Mouse (Mus musculus) right cerebral cortex, postnatal 4 days (tissue): Measurements from ENCODE around the gene Larp6.

Experiments used
- DNase-seq: peaks from one replicate; pipeline ENCODE4 v3.0.0-alpha.2; 2022

Larp6 gene

DNA sequence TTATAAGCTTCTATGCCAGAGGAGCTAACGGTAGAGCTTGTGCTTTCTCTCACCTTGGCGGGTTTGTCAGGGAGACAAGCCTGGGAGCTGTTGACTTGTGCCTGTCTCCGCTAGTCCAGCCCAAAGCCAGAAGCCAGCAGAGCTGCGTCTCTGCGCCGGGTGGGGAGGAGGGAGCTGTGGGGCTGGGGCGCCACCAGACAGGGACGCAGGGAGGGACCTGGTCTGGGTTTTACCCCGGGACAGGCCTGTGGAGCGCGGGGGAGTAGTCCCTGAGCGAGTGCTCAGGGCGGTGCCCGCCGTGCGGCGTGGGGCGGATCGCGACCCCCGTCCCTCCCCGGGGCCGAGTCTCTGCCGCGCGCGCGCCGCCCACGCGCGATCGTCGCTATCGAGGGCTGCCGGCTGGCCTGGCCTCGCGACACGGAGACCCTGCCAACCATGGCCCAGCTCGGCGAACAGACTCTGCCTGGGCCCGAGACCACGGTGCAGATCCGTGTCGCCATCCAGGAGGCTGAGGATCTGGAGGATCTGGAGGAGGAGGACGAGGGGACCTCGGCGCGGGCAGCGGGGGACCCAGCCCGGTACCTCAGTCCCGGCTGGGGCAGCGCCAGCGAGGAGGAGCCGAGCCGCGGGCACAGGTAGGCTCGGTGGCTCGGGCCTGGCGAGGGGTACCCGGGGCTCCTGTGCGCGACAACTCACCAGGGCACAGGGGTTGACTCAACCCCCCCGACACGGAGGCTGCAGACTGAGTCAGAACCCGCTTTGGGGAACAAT, at the start of gene Larp6:
Gene Larp6 (plus strand): TSS at position 219 of the 771 bp plus-strand sequence.
- DNase-seq, result peak; percentile 59

DNA sequence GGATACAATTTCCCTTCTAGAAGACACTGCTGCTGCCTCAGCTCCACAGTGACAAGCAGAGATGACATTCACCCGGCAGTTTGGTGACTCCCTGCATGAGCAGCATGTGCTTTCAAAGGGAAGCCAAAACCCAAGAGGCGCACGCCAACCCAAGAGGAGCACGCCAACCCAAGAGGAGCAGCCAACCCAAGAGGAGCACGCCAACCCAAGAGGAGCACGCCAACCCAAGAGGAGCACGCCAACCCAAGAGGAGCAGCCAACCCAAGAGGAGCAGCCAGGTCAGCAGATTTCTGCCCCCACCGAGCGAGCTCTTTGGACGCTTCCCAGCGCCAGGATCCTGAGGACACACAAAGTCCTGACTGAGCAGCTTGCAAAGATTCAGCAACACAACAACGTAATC, 48.4 kb upstream of the Larp6 start:
- peak; percentile 15 for DNase-seq

DNA sequence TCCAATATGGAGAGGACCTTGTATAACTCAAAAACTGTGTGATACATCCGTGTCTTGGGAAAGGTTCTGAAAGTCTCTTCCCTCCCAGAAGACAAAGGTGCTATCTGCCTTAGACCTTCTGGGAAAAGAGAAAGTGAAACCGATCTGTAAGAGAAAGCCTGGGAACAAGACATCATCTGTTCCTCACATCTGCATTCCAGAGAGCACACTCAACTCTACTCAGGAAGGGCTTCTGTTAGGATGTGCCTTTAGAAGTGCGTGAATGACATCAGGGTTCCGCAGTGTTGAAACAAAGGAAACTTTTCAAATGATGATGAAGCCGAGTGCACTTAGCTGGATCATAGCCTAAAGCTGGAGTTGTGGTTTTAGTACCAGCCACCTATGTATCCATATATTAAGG, 47.9 kb upstream of the Larp6 start:
- no peak for DNase-seq

DNA sequence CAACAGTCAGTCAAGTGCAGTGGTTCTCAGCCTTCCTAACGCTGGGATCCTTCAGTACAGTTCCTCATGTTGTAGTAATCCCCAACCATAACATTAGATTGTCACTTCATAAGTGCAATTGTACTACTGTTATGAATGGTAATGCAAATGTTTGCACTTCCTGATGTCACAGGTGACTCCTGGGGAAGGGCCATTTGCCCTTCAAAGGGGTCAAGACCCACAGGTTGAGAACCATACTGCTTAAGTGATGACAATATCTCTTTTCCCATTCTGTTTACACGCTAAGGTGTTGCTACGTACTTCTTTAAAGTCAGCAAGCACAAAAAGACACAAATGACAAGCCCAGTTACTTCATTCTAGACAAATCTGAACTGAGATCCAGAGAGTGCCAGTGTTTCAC, 47.3 kb upstream of the Larp6 start:
- no peak for DNase-seq

DNA sequence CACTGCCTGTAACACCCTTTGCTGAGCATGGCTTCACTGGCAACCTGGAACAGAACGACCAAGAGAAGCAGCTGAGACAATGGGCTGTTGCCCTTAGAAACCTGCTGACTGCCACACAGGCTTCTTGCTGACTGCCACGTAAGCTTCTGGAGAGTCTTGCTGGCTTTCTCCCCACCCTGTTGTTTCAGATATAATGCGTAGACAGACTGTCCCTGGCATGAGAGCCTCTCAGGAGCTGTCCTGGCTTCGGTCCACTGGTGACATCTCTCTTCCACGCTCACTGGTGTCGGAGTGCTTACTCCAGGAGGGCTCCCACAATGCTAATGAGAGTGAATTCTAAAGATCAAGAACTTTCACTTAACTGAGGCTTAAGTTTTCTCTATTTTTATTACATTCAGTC, 43.9 kb upstream of the Larp6 start:
- DNase-seq, result no peak

DNA sequence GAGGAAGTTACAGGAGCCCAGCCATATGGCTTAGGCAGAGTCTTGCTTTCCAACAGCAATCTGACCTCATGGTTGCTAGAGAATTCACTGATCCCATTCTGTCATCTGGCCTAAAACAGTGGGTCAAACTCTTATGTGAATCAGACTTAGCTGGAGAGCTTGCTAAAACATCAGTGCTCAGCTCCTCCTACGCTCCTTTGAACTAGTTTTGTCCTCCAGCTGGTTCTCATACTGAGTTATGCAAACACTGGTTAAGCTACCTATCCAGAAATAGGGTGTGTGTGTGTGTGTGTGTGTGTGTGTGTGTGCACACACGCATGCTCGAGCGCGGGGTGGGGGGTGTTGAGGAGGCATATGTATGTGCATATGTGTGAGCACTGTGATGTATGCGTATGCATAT, 40.2 kb upstream of the Larp6 start:
- no peak for DNase-seq

DNA sequence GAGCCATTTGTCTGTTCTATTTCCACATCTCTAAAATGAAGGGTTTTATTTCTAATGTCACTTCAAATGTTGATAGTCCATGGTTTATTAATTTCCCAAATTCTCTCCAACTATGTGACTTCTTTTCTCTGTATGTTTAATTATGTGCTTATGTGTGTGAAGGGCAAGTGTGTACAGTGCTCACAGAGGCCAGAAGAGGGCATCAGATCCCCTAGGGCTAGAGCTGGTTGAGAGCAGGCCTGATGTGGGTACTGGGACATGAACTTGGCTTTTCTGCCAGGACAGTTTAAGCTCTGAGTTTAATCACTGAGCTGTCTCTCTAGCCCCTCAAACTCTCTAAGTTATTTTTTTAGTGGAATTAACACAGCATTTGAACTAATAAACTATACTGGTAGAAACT, 38.0 kb upstream of the Larp6 start:
- no peak for DNase-seq

DNA sequence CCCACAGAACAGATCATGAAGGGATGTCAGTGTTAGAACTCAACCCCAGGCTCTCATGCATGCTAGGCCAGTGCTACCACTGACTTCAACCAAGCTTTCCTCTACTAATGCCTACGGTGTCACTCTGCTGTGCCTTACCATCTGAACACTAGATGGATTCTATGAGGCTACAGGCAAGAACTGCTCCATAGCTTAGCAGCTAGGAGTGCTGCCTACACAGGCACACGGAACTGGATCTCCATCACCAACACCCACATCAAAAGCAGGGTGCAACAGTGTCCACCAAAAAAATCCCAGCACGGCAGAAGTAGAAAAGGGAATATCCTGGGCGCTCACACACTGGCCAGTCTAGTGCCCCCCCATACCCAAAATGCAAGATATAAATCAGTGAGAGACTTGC, 36.4 kb upstream of the Larp6 start:
- DNase-seq, result no peak

DNA sequence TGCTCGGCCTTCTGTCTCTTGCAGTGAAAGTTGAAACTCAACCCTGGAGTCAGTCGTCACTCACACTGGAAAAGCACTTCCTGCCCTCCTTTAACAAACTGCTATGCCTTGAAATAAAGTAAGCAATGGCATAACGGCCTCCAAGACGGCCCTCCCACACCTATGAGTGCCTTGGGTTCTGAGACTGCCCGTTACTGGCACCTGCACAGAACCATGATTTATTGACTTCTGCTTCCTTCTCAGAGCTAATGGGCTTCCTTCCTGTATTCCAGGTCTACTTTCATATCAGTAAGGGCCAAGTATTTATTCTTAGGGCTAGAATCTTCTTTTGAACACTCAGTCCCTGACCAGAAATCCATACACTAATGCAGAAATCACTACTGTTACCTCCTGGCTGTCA, 33.9 kb upstream of the Larp6 start:
- DNase-seq, result no peak

DNA sequence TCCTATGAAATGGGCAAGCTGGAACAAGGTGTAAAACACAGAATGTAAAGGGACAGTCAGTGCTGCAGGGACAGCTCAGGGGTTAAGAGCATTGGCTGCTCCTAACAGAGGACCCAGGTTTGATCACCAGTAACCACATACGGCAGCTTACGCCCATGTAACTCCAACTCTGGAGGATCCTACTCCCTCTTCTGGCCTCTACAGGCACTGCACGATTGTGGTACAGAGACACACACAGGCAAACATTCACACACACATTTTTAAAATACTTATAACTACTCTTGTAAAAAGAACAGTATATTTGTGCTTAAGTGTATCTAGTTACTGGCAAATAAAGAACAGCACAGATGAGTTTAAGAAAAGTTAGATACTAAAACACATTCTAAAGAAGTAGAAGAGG, 31.8 kb upstream of the Larp6 start:
- peak; percentile 37 for DNase-seq

DNA sequence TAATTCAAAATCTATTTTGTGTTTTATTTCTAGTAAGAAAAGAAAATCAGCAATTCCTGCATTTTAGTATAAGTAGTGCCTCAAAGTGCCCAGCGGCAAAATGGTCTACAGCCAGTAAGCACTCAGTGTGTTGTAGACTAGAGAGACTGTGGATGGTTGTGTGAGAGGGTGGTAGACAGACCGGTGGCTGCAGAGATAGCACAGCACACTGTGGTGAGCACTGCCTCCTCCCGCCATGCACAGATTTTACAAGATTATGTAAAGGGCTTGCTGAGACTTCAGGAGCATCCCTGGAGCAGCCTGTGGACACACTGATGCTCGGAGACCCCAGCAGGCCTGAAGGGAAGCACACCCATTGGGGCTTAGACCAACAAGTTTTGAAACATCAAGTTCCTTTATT, 30.0 kb upstream of the Larp6 start:
- no peak for DNase-seq

DNA sequence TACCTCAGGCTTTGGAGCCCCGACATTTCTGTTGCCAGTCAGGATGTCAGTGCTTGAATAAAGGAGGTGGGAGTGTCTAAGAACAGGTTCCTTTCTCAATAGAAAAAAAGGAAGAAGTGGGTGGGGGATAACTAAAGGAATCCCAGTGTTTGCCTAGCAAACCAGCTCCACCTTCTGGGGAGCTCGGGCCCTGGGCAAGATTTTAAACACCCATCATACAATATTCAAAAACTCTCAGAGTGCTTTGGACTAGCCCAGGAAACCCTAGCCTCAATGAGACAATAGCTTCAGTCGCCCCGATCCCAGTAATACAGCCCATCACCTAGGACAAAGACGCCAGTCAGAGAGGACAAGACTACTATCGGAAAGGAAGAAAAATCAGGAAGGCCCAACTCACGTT, 25.4 kb upstream of the Larp6 start:
- no peak for DNase-seq

DNA sequence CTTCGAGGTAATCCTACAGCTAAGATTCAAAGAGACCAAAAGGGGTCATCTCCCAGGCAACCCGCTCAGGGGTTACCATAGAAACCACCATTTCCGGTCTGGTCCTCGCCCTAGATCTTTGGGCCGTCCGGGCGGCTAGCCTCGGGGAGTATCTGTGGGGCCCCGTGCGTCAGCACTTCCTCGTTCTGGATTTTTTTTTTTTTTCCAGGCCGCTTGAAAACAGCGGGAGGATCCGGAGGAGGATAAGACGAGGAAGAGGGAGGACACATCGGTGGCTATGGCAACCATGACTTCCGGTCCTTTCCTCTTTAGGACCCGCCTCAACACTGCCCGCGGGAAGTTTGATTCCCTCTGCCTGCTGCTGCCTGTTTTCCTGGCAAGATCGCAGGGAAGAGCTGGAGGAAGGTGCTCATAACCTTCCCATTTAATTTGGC, 24.9 kb upstream of the Larp6 start, which contains the start of gene Lrrc49:
Gene Lrrc49 (minus strand): TSS at position 268 of the 434 bp plus-strand sequence.
- peak; percentile 87 for DNase-seq

DNA sequence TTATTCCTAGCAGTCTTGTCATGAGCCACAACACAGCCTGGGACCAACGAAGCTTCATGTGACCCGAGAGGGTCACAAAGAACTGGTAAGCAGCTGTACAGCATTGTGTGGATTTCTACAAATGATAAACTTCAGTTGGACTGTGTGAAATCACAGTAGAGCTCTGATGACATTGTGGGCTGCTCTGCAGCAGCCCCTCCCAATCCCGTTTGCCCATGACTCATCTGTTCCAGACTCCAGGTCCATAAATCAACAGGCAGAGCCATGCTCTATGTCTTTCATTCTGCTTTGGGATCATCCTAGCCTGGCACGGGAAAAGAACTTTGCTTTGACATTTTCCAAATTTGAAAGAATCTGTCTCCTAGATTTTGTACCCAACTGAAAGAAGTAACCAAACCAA, 20.2 kb upstream of the Larp6 start:
- no peak for DNase-seq

DNA sequence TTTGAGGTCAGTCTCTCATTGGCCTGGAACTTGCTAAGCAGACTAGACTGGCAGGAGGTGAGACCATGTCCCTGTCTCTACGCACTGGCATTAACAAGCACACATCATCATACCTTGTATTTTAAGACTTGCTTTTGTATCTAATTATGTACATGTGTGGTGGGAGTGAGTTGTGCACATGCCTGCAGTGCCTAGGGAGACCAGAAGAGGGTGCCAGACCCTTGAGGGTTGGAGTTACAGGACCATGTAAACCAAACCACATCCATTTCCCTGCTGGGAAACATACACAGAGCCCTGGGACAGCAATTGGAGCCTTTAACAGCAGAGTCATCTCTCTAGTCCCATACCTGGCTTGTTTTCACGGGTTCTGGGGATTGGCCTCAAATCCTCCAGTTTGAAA, 18.8 kb upstream of the Larp6 start:
- DNase-seq, result peak; percentile 48

DNA sequence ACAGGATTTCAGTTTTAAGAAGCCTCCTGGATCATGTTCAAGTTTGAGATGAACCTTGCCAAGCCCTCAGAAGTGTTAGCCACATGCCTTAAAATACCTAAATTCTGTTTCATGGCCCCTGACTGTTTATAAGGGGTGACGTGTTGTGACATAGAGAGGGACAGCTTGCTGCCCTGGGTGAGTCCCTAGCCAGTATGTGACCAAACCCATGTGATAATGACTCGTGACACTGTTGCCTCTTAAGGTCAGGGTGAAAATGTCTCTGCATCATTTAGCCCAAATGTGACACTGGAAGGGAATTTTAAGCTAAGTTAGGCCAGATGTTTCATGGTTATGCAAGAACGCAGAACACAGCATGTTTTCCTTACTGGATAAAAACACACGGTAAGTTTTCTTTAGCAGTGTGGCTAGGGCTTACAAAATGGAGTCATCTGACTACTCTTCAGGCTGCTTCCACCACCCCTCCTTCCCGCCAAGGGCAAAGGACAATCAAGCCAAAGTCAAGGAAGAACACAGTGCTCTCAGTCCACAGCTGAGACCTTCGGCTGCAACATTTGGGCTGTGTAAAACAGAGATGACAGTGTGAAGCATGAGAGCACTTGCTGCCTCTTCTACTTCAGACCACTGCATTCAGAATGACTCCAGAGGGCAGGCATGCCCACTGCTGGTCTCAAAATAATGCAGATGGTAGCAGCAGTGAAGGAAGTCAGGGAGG, 16.4 kb upstream of the Larp6 start:
- no peak for DNase-seq

DNA sequence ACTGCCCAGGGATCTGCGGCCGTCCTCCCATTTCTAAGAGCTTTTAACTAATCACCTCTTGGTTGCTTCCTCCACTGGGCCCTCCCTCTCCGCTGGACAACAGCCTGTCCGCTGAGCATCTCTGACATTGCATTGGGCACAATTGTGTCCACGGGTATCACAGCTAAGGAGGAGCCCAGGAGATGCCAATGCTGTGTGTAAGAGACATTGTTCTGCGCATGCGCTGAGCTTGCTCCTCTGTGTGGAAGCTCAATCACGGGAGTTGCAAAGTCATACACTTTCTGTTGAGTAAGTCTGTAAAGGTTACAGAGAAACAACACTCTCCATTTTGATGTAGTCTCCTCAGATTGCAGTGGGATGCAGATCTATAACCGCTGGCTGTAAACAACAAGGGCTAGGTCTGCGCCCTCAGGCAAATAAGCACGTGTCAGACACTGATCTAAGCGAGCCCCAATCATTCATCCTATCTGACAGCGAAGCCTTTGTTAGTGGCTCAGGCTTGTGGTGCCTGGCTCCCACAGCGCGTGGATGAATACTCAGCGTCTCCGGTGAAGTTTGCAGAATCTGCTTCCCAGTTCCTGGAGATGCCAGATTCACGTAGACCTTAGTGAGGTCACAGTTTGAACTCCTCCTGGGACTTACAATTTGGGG, 13.1 kb upstream of the Larp6 start:
- no peak for DNase-seq

DNA sequence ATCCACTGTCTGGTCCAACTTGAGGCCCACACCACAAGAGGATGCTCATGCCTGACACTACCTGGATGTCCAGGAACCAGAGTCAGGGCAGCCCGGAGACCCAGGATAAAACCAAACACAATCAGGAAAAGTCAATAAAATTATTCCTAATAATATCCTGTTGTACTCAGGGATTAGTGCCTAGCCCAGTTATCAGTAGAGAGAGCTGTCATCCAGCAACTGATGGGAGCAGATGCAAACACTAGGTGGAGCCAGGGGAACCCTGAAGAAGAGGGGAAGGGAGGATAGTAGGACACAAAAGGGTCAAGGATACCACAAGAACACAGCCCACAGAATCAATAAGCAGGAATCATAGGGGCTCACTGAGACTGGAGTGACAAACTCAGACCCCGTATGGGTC, 5.2 kb upstream of the Larp6 start:
- no peak for DNase-seq

DNA sequence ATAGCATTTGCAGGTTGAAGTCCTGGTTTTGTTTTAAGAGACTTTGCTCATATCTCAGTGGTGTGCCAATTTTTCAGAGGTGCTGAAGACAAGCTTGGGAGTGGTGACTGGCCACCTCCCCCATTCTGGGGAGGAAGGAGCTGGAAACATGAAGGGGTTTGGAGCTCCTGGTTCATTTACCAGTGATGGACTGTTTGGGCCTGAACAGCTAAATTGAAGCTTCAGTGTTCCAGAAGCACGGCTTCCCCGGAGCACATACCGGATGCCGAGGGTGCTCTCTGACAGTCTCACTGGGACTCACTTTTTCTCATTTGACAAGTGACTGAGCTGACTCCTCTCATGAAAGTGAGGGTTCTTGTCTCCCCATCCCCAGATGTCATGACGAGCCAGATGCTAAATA, 4.2 kb upstream of the Larp6 start:
- DNase-seq, result no peak

DNA sequence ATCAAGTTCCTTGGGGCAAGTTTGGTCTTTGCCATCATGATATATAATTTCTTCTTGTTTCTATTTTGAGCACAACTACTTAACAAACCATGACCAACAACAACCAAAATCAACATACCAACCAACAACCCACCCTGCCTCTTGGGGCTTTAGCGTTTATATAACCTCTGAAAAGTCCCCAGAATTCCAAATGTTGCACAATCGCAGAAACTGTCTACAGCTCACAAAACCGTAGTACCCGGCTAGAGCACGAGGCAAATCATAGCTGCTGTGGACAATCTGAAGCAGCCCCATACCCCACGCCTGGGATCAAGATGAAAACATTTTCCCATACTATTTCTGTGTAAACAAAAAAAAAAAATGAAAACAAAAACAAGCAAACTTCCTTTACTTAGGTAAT, 3.1 kb upstream of the Larp6 start:
- DNase-seq, result no peak

DNA sequence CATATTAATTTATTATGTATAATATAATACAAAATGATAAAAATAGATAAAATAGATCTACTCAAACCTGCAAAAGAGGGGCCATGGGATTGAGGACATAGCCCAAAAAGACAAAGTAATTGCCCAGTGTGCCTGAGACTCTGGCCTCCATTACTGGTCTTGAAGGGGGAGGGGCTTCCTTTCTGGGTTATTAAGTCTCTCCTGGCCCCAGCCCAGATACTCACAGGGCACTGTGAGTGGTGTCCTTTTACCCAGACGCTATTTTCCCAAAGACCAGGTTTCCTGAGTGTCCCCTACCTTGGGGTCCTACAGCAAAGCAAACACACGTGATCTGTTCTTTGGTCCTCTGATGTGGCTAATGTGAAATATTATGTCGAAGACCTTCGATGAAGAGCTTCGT, 778 bp upstream of the Larp6 start:
- DNase-seq, result no peak

DNA sequence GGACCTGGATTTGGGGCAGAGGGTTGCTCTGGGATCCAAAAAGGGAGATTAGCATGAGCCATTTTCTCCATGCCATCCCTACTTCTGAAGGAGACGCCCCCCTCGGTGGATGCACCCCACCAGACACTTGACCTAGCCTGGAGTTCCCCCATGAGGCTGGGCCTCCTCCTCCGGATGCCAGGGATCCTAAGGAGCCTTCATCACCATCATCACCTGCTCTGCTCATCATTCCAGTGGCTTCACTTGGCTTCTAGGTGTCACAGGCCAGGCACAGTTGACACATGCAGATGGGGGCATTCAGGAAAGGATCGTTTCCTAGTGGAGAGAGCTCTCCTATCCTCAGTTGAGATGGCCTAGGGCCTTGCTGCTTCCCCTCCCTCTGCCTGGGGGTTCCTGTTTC, 827 bp downstream of the Larp6 start:
- DNase-seq, result no peak

DNA sequence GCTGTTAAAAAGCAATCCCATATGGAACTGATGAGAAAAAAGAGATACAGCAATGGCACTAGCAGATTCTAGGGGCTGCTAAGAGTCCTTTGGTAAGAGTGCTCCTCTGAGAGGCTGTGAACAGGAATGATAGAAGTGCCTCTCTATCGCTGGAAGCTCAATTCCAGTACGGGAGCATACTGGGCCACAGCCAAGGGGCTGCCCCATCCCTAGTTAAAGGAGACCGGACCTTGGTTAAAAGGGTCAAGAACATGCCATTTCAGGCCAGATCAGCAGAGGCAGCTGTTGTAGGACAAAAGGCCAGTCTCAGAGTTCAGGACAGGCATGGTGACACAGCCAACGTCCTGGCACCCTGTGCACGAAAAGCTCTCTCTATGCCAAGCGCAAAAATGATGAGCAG, 1.4 kb downstream of the Larp6 start:
- DNase-seq, result no peak

DNA sequence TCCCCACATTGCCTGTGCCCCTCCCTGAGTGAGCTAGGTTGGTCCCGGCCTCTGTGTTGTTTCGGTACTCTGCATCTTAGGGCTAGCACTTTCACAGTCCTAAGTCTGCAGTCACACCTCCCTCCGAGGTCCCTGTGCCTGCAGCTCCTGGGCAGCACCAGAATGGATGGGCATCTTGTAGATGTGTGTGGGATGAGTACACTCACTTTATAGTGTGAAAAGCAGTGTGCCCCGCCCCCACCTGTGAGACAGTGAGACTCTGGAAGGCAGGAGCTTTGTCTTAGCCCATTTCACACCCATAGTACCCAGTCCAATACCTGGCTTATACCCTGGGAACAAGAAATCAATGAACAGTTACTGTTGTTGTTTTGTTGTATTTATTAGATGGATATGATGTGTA, 2.5 kb downstream of the Larp6 start:
- no peak for DNase-seq
